Mouse (Mus musculus) macrophage (primary cell): ENCODE data around the gene Zfp691. TPM values are rescaled to one million over a fixed set of nuclear protein-coding genes. Genes with fewer than 3 reads are reported as not detected.
A peak's percentile ranks its signal among the peaks of the same experiment; 100 is the strongest.

ENCODE experiments used
- H3K27ac ChIP-seq: fragments of 350-480 bp; formaldehyde crosslinking; 2 replicates; pipeline ENCODE4 v1.9.0; 2021
- H3K36me3 ChIP-seq: fragments of 350-480 bp; formaldehyde crosslinking; 2 replicates; pipeline ENCODE4 v1.9.0; 2021; ENCODE audit errors: inconsistent target
- H3K4me3 ChIP-seq: fragments of 350-480 bp; formaldehyde crosslinking; 2 replicates; pipeline ENCODE4 v1.9.0; 2021; ENCODE audit errors: inconsistent target
- H3K79me2 ChIP-seq: fragments of 350-480 bp; formaldehyde crosslinking; 2 replicates; pipeline ENCODE4 v1.9.0; 2021; ENCODE audit errors: inconsistent target
- WGBS: methylation state at CpG from one replicate; pipeline ENCODE4 v1.1.7; 2026; ENCODE audit warnings: inconsistent platforms; ENCODE audit not compliant: missing documents; 5-methylcytosine and 5-hydroxymethylcytosine counted together
- polyA plus RNA-seq: library from polyadenylated mRNA; stranded (reverse); fragments of 250-400 nt; gene quantifications from 3 replicates; pipeline ENCODE4 v1.2.4, GENCODE M21; 2018; ENCODE audit warnings: inconsistent platforms

The Zfp691 gene
- polyA plus RNA-seq, 1 experiment from 2014 or later, result 1.2 TPM

- 67% methylated on average over 2 of the region's 2 CpGs for WGBS
- Histone ChIP-seq H3K79me2 (peaks cover 71% of the 10 kb centered on the region), H3K27ac (peak overlapping the region; percentile 91), H3K36me3 (no peaks in the 10 kb centered on the region), H3K4me3 (no peak overlapping the region)
Observed at GRCm38 (mm10) chr4:119124771-119125273, 49.2 kb downstream of the Zfp691 start.

- Histone ChIP-seq H3K79me2 (peaks cover 83% of the 10 kb centered on the region), H3K27ac (no peak overlapping the region), H3K4me3 (no peak overlapping the region), H3K36me3 (no peaks in the 10 kb centered on the region)
- WGBS, result 41% methylated on average over 4 of the region's 4 CpGs
Observed at GRCm38 (mm10) chr4:119121249-119121648, 52.7 kb downstream of the Zfp691 start.

DNA sequence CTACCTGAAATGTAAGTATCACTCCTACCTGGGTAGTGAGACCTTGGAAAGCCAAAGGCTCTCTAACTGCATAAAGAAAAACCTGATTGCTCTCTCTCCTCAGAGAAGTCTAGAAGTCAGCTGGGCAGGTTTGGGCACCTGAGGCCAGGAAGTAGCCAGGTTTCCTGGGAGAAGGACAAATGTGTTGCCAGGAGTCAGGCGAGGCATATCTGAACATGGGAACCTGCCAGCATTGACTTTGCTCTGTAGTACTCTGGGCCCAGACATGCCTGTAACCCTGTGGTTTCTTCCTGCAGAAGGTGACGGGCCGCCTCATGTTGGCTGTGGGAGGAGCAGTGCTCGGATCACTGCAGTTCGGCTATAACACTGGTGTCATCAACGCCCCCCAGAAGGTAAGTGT is 53.9 kb downstream of the Zfp691 start:
- no peaks in the 10 kb centered on the region for H3K36me3 ChIP-seq
- H3K27ac ChIP-seq, result no peak overlapping the region
- no peak overlapping the region for H3K4me3 ChIP-seq
- 93% methylated on average over 6 of the region's 6 CpGs for WGBS
- peaks cover 93% of the 10 kb centered on the region for H3K79me2 ChIP-seq

Other genes starting within 250 kb of the Zfp691 start
- not detected in 3 replicates for gene Olfr1328, start 235.6 kb downstream of the Zfp691 start, polyA plus RNA-seq
- gene Lao1, start 212.6 kb downstream of the Zfp691 start, polyA plus RNA-seq, result not detected in 3 replicates
- 5.5 to 14.5 TPM (median 7.5 TPM) in 3 replicates for gene Slc2a1, start 65.5 kb downstream of the Zfp691 start, polyA plus RNA-seq
- not detected in 3 replicates for gene Ermap, start 15.8 kb upstream of the Zfp691 start, polyA plus RNA-seq
- gene Svbp, start 21.1 kb upstream of the Zfp691 start, polyA plus RNA-seq, result 6.9 to 28.4 TPM (median 27.3 TPM) in 3 replicates
- not detected in 3 replicates for gene Tmem269, start 44.0 kb upstream of the Zfp691 start, polyA plus RNA-seq
- gene AU022252, start 58.5 kb upstream of the Zfp691 start, polyA plus RNA-seq, result 3.0 to 4.3 TPM (median 3.1 TPM) in 3 replicates
- 4.6 to 7.6 TPM (median 5.8 TPM) in 3 replicates for gene P3h1, start 58.7 kb upstream of the Zfp691 start, polyA plus RNA-seq
- not detected in 3 replicates for gene Cldn19, start 81.2 kb upstream of the Zfp691 start, polyA plus RNA-seq
- gene Ybx1, start 120.4 kb upstream of the Zfp691 start, polyA plus RNA-seq, result 671 to 1,591 TPM (median 793 TPM) in 3 replicates
- 19.8 to 39.9 TPM (median 33.9 TPM) in 3 replicates for gene Ppih, start 146.4 kb upstream of the Zfp691 start, polyA plus RNA-seq
- gene Ccdc30, start 241.3 kb upstream of the Zfp691 start, polyA plus RNA-seq, result not detected in 3 replicates
- gene Ppcs, start 248.2 kb upstream of the Zfp691 start, polyA plus RNA-seq, result 8.4 to 12.4 TPM (median 9.1 TPM) in 3 replicates
- not detected in 3 replicates for gene Zmynd12, start 248.6 kb upstream of the Zfp691 start, polyA plus RNA-seq